Mouse (Mus musculus): ENCODE results near the gene Atp10b.

GRCm38 (mm10) chr11:43170601-43171000, 20.9 kb downstream of the Atp10b start:
- no peak for TF ChIP-seq GATA1 (IDR thresholded peaks at IDR 0.05; ENCODE audit: low read length)
- TF ChIP-seq TAL1 (IDR thresholded peaks at IDR 0.05; ENCODE audit: low read length): no peak
